Mouse (Mus musculus): Measurements from ENCODE around the gene Gng10. TPM values are rescaled to one million over a fixed set of nuclear protein-coding genes. Genes with fewer than 3 reads are reported as not detected.

Gng10 gene
- total RNA-seq (2023), result 100 to 1,000 TPM; 115 to 145 TPM

DNA sequence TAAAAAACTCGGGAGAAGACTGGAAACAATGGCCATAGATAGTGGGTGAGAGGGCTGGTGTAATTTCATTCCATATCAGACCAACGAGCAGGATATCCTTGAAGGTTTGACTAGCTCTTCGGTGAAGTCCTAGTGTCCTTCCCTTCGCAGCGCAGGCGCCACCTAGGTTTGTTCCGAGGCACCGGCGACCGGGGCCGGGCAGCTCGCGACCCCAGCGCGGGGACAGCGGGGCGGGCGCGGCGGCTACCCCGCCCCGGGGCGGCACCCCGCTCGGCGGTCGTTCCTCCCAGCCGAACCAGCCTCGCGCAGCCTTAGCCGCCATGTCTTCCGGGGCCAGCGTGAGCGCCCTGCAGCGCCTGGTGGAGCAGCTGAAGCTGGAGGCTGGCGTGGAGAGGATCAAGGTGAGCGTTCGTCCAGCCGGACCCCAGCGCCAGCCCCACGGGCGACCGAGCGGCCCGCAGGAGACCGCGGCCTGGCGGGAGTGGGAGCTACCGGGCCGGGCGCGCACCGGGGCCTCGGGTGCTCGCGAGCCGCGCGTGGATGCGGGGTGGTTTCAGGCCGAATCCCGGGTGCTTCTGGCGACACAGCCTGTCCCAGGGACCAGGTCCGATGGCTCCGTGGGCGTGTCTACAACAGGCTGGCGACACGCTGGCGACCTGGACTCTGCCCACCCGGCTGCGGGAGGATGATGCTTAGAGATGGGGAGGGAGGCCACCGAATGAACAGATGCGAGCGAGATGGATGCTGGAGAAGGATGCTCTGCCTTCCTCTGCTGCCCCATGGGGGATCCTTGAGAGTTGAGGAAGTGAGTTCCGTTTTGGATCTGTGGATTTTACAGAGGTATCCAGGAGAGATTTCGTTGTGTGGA is at the start of gene Gng10:
TSS of gene Gng10 (plus strand) at position 171 of the 868 bp plus-strand sequence.

DNA sequence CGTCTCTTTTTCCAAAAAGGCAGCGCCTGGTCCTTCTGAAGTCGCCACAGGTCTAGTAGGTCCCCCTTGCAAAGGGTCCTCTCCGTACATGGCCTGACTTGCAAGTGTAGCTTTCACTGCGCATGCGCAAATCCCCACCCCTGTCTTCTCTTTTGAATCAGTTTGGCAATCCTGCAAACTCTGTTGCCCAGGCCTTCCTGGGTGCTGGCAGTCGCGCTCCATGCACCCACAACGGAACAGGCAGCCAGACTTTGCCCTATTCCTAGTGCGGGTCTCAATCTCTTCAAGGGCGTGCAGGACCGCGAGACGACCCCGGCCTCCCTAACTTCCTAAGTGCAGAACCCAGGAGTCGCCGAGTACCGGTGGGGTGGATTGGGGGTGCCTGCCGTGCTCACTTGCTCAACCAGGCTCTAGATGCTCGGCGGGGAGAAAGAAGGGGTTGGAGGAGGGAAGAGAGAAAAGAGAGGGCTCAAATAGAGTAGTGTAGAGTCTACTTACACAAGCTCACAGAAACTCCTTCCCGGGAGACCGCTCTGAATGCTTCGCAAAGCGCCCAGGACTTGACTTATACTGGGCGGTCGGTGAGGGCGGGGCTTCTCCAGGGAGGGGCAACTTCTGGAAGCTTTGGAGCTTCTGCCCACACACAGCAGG is 48.2 kb upstream of the Gng10 start, which contains the start of gene Ptgr1:
TSS of gene Ptgr1 (minus strand) at position 580 of the 651 bp plus-strand sequence.

DNA sequence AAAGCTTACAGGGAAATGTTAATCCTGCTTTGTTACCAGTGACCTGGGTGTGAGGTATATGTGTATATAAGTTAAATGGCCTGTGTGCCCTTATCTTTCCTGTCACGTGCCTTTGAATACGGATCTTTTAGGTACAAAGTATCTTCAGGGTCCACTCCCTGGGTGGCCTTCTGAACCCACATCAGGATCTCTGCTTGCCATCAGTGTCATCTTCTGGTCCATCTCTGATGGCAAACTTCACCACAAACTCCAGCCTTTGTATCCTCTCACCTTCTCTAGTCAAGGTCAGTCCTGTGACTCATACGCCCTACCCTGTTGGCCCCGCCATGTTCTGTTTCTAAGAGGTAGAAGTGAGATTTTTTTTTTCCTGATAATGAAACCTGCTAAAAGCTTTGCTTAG is 40.1 kb upstream of the Gng10 start, which contains the start of gene Dnajc25:
TSS of gene Dnajc25 (plus strand) at position 301 of the 400 bp plus-strand sequence.

DNA sequence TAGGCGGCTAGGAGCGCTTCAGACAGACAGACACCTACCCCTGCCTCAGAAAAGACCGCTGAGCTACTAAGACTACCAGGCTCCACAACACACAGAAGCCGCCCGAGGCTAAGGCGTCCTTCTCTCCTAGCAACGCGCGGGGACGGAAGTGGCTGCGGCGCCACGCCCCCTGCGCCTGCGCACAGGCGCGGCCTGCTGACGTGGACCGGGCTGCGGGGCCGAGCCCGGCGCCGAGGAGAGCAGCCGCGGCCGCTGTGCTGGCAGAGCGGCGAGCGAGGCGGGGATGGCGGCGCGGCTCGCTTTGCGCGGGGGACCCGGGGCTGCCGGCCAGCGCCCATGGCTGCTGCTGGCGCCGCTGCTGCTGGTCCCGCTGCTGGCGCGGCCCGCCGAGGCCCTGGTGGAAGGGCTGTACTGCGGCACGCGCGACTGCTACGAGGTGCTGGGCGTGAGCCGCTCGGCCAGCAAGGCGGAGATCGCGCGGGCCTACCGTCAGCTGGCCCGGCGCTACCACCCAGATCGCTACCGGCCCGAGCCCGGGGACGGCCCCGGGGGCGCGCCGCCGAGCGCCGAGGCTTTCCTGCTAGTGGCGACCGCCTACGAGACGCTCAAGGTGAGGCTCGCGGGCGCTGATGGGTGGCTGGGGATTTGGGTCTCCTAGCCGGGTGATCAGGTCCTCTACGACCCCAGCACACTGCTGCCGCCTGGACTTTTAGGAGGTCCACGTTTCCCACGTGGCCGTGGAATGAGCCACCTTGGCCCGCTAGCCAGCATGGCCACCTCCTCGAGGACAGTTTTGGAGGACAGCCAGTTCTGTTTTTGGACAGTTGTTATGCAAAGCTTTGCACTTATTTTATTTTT is 31.7 kb upstream of the Gng10 start, which contains the start of gene Gm20503:
TSS of gene Gm20503 (plus strand) at position 263 of the 858 bp plus-strand sequence.

Other genes starting within 250 kb of the Gng10 start
- not detected for gene Olfr267, start 247.4 kb upstream of the Gng10 start, total RNA-seq (2023)
- 100 to 1,000 TPM in 1 of 2 experiments, 10 to 100 TPM in 1; 91.8 to 108 TPM for gene Ecpas, start 122.3 kb upstream of the Gng10 start, total RNA-seq (2023)
- not detected for gene Zkscan16, start 91.5 kb upstream of the Gng10 start, total RNA-seq (2023)
- 1 to 10 TPM; 6.2 to 8.5 TPM for gene Ptgr1, start 48.0 kb upstream of the Gng10 start, total RNA-seq (2023)
- gene Dnajc25, start 40.0 kb upstream of the Gng10 start, total RNA-seq (2023), result 1 to 10 TPM; 8.3 to 8.9 TPM
- 1 to 10 TPM in 1 of 2 experiments, not detected in 1; 4.3 TPM for gene Gm20503, start 31.9 kb upstream of the Gng10 start, total RNA-seq (2023)
- gene AI481877, start 103.9 kb downstream of the Gng10 start, total RNA-seq (2023), result not detected
- 10 to 100 TPM; 57.8 to 58.4 TPM for gene Ugcg, start 154.2 kb downstream of the Gng10 start, total RNA-seq (2023)